Mouse (Mus musculus): Measurements from ENCODE around the gene Rrp36. TPM values are rescaled to one million over a fixed set of nuclear protein-coding genes. Genes with fewer than 3 reads are reported as not detected.

Gene Rrp36
- polyA plus RNA-seq, 1 experiment from 2014 or later, result 49.7 TPM

GRCm38 (mm10) chr17:46617799-46618198 lies 56.4 kb downstream of the Rrp36 start:
- H3K9ac ChIP-seq (ENCODE audit: low read length), result peak overlapping the region; percentile 66; the same call in 1 of the 2 replicates
- peak overlapping the region; percentile 23; the same call in 1 of the 2 replicates for H3K4me3 ChIP-seq (replicated peaks; ENCODE audit: low read length)

More at GRCm38 (mm10) chr17:46617799-46618198, 56.4 kb downstream of the Rrp36 start:
- Histone ChIP-seq H3K27me3 (ENCODE audit: control insufficient read depth, insufficient read depth, low read length) (no peaks in the 10 kb centered on the region), H3K36me3 (ENCODE audit: control insufficient read depth, insufficient read depth, low read length) (no peaks in the 10 kb centered on the region), H3K9me3 (replicated peaks; ENCODE audit: control insufficient read depth, low read length) (no peaks in the 10 kb centered on the region), H3K27ac (ENCODE audit: low read length) (peak overlapping the region; percentile 97), H3K4me1 (ENCODE audit: control insufficient read depth, insufficient read depth, low read length) (peaks cover 79% of the 10 kb centered on the region), H3K4me2 (ENCODE audit: low read depth, low read length) (peak overlapping the region; percentile 47)
- WGBS, result 49% methylated on average over 12 of the region's 12 CpGs
- ATAC-seq (ENCODE audit: insufficient read depth, low FRiP score), result no peak

Other genes starting within 250 kb of the Rrp36 start
- 1.5 and 1.8 TPM in 2 replicates for gene Crip3, start 245.4 kb downstream of the Rrp36 start, polyA plus RNA-seq (2015; fragmentation: Nextera tagmentation; extraction: Ambion mirVana)
- gene Slc22a7, start 235.9 kb downstream of the Rrp36 start, polyA plus RNA-seq (2015; fragmentation: Nextera tagmentation; extraction: Ambion mirVana), result not detected in 2 replicates
- 0.12 and 0.19 TPM in 2 replicates for gene Ttbk1, start 186.7 kb downstream of the Rrp36 start, polyA plus RNA-seq (2015; fragmentation: Nextera tagmentation; extraction: Ambion mirVana)
- 40.4 and 45.3 TPM in 2 replicates for gene Dnph1, start 177.6 kb downstream of the Rrp36 start, polyA plus RNA-seq (2015; fragmentation: Nextera tagmentation; extraction: Ambion mirVana)
- gene Cul9, start 128.0 kb downstream of the Rrp36 start, polyA plus RNA-seq (2015; fragmentation: Nextera tagmentation; extraction: Ambion mirVana), result 3.2 and 4.0 TPM in 2 replicates
- gene Srf, start 118.2 kb downstream of the Rrp36 start, polyA plus RNA-seq (2015; fragmentation: Nextera tagmentation; extraction: Ambion mirVana), result 7.0 and 8.9 TPM in 2 replicates
- gene Ptk7, start 44.8 kb downstream of the Rrp36 start, polyA plus RNA-seq (2015; fragmentation: Nextera tagmentation; extraction: Ambion mirVana), result 93.9 and 94.9 TPM in 2 replicates
- 41.4 and 46.7 TPM in 2 replicates for gene Klc4, start 28.3 kb downstream of the Rrp36 start, polyA plus RNA-seq (2015; fragmentation: Nextera tagmentation; extraction: Ambion mirVana)
- gene Mrpl2, start 28.1 kb downstream of the Rrp36 start, polyA plus RNA-seq (2015; fragmentation: Nextera tagmentation; extraction: Ambion mirVana), result 94.1 and 99.9 TPM in 2 replicates
- gene Cul7, start 24.0 kb downstream of the Rrp36 start, polyA plus RNA-seq (2015; fragmentation: Nextera tagmentation; extraction: Ambion mirVana), result 51.2 and 54.8 TPM in 2 replicates
- gene Mea1, start 4.4 kb upstream of the Rrp36 start, polyA plus RNA-seq (2015; fragmentation: Nextera tagmentation; extraction: Ambion mirVana), result 148 and 160 TPM in 2 replicates
- gene Klhdc3, start 6.6 kb upstream of the Rrp36 start, polyA plus RNA-seq (2015; fragmentation: Nextera tagmentation; extraction: Ambion mirVana), result 110 and 113 TPM in 2 replicates
- gene Ppp2r5d, start 30.8 kb upstream of the Rrp36 start, polyA plus RNA-seq (2015; fragmentation: Nextera tagmentation; extraction: Ambion mirVana), result 71.7 and 82.4 TPM in 2 replicates
- 14.7 and 15.0 TPM in 2 replicates for gene Pex6, start 37.1 kb upstream of the Rrp36 start, polyA plus RNA-seq (2015; fragmentation: Nextera tagmentation; extraction: Ambion mirVana)
- gene Gnmt, start 54.8 kb upstream of the Rrp36 start, polyA plus RNA-seq (2015; fragmentation: Nextera tagmentation; extraction: Ambion mirVana), result 17.1 and 21.8 TPM in 2 replicates
- gene Cnpy3, start 77.9 kb upstream of the Rrp36 start, polyA plus RNA-seq (2015; fragmentation: Nextera tagmentation; extraction: Ambion mirVana), result 70.7 and 74.0 TPM in 2 replicates
- gene Ptcra, start 89.4 kb upstream of the Rrp36 start, polyA plus RNA-seq (2015; fragmentation: Nextera tagmentation; extraction: Ambion mirVana), result 0.17 TPM in 1 of 2 replicates, not detected in the other
- 76.2 and 83.8 TPM in 2 replicates for gene 2310039H08Rik, start 98.3 kb upstream of the Rrp36 start, polyA plus RNA-seq (2015; fragmentation: Nextera tagmentation; extraction: Ambion mirVana)
- 151 and 155 TPM in 2 replicates for gene Rpl7l1, start 108.3 kb upstream of the Rrp36 start, polyA plus RNA-seq (2015; fragmentation: Nextera tagmentation; extraction: Ambion mirVana)
- 3.4 and 4.0 TPM in 2 replicates for gene Bicral, start 184.1 kb upstream of the Rrp36 start, polyA plus RNA-seq (2015; fragmentation: Nextera tagmentation; extraction: Ambion mirVana)
- gene Tbcc, start 216.3 kb upstream of the Rrp36 start, polyA plus RNA-seq (2015; fragmentation: Nextera tagmentation; extraction: Ambion mirVana), result 25.8 and 34.8 TPM in 2 replicates
- not detected in 2 replicates for gene Prph2, start 236.1 kb upstream of the Rrp36 start, polyA plus RNA-seq (2015; fragmentation: Nextera tagmentation; extraction: Ambion mirVana)